Mouse (Mus musculus): ENCODE measurements around the gene Kcnh4.

- TF ChIP-seq CTCF (IDR thresholded peaks at IDR 0.05; ENCODE audit: low read depth, low read length) = no peak
- no peak for TF ChIP-seq EP300 (IDR thresholded peaks at IDR 0.05; ENCODE audit: insufficient read depth, low read depth, low read length)
Measured at GRCm38 (mm10) chr11:100781763-100782475, 22.2 kb upstream of the Kcnh4 start.

All from ES-Bruce4 (cell line).